Mouse (Mus musculus): Measurements from ENCODE around the gene BC035044. TPM values are rescaled to one million over a fixed set of nuclear protein-coding genes. Genes with fewer than 3 reads are reported as not detected.
"Not testable (repeated sequence)": the region's sequence is repeated elsewhere in the genome, so short reads cannot be mapped to it uniquely, and the experiment has no call there.

The BC035044 gene
- total RNA-seq, 2 experiments from 2014 or later: 0.45 to 1.4 TPM

DNA sequence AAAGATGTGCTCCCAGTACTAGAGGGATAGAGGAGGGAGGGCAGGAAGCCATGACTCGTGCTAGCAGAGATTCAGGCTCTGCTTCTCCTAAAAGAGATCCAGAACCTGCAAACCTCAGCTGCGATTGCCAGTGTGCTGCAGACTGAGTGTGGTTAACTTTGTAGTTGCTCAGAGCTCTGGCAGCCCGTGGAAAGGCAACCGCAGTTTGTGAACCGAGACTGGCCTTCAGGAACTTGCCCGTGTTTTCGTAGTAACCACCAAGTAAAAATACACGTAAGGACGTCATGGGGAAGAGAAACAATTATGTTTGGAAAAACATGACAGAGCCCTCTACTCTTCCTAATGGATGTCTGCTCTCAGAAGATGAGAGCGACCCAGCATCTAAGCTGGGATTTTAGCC, 57.9 kb downstream of the BC035044 start:
- no peak for DNase-seq

DNA sequence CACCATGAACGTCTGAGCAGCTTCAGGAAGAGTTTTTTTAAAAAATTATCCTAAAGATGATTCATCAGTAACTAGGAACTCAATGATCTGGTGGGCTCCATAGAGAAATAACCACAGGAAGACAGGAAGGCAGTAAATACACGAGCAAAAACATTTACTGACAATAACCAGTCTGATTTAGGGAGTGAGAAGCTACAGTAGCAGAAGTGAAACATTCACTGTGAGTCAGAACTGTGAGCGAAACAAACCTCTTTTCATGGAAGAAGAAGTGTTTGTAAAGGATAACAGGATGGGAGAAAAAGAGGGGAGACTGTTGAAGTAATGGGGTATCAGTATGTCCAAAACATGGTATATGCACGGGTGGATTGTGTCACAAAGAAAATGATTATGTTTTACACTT, 61.1 kb downstream of the BC035044 start:
- no peak for DNase-seq

DNA sequence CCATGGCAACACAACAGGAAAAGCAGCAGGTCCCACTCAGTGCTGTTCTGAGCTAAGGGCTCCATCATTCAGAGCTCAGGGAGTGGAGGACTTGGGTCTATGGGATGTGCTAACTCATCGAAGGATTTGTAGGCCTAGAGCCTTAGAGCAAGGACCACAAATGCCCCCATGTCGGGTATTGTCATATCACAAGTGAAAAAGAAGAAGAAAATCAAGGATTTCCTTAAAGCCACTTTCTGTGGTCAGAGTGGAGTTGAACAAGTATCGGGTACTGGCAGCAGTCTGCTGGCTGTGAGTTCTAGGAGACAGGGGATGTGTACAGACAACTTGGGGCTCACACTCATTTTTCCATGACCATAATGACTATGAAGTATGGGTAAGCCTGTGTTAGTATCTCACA, 64.1 kb downstream of the BC035044 start:
- no peak for DNase-seq

DNA sequence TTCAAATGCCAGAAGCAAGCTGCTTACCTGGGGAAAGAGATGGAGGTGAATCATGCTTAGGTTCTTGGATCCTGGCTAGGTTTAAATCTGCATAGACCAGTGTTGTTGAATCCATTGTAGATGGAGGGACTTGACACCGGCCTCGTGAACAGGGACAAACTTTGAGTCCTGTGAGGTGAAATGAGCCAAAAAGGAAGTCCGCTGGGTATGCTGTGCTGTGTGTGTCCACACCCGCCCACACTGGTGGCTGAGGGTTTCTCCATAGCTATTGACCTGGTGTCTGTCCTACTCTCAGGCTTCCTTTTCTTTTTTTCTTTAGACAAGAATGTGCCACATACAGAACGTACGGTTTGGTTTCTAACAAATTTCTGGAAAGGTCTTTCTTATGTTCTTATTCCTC, 64.8 kb downstream of the BC035044 start, which contains the start of the genes Gm44511 and Klrb1b:
Gene Gm44511 (minus strand): TSS at position 184 of the 400 bp plus-strand sequence.
Gene Klrb1b (minus strand): TSS at position 200 of the 400 bp plus-strand sequence.
- DNase-seq: no peak

DNA sequence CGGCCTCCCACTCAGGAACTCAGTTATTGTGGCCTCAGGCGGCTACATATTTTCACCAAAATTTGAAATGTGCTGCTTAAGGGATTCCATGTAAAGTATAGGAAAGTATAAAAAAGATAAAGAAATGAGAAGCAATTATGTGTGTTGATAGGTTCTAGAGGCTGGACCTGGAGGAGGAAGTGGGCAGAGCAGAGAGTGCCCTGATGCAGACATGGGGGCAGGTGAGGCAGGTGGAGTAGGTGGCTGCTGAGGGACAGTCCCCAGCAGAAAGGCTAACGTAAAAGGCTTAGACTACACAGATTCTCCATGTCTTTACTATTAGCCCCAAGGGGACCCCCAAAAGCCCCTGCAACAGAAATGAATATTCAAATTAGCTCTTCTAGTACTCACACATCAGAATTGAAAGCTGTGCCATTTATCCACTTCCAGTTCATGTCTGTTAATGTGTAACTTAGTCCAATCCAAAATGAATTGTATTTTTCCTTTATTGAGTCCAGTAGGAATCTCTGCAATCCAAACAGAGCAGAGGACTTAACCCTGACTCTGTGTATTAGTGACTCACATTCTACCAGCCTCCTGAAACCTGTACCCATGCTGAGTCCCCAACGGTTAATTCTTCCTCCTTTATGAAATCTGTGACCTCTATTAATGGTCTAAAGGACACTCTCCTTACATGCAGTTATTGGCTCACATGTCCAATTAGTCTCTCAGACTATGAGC, 72.7 kb downstream of the BC035044 start:
- no peak for DNase-seq

DNA sequence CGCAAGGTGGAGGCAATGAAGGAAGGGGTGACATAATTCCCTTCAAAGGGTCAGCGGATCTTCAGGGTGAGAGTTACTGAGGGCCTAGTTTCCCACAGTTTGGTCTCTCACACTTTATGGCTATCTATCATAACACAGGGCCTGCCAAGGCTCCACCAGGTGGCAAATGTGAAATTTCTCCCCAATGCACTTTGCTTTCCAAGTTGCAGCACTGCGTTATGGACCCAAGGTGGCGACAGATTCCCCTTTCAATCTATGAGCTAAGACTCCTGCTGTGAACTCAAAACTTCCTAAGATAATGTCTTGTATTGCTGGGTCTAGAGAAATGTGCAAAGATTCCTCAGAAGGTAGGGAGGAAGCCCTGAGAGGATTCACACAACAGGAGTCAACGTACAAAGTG, 82.4 kb downstream of the BC035044 start:
- peak in 1 of 2 experiments; percentile 25 for DNase-seq

DNA sequence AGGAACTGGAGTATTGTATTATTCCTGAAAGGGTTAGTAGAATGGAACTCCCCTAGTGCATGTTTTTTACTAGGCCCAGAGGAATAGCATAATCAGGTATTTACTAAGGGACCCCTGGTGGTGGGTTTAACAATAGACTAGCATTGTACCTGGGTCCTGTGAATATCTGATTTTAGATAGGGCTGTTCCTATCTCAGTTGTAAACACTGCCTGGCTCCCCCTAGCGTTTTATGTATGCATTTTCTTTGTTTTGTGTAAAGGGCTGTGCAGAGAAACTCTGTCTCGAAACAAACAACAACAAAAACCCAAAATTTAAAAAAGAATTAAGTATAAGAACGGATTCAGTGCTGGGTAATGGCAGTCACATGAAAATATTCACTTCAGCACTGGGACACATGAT, 83.9 kb downstream of the BC035044 start:
- DNase-seq: peak in 1 of 2 experiments; percentile 15

DNA sequence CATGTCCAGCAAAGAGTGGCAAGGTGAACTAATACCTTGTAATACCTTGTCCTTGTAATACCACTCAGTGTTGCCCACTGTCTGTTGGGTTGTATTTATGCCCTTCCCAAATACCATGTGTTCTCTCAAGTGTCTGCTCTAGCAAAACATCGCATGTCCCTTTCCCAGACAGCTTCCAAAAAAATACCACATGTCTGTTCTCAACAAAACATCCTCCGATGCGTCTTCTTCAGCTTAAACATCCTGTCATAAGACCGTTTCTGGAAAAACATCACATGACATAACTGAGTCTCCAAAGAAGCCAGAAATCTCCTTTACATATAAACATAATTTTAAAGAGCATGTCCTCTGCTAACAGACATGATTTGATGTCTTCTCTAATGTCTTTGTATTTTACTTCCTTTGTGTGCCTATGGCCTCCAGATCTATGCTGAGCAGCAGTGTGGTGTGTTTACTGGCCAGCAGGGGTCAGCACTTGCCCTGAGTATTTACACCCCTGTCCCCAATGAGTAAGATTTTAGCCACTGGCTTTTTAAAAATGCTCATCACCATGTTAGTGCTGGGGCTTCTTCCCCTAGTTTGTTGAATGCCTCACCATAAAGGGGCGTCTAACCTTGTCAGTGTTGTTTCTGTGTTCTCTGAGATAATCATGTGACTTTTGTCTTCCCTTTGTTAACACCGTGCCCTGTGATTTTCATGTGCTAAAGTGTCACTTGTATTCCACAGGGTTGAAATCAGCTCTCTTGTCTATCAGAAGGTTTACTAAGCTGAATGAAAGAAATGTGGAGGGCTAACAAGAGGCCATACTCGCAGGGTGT, 85.9 kb downstream of the BC035044 start:
- DNase-seq: peak; percentile 70 to 71

DNA sequence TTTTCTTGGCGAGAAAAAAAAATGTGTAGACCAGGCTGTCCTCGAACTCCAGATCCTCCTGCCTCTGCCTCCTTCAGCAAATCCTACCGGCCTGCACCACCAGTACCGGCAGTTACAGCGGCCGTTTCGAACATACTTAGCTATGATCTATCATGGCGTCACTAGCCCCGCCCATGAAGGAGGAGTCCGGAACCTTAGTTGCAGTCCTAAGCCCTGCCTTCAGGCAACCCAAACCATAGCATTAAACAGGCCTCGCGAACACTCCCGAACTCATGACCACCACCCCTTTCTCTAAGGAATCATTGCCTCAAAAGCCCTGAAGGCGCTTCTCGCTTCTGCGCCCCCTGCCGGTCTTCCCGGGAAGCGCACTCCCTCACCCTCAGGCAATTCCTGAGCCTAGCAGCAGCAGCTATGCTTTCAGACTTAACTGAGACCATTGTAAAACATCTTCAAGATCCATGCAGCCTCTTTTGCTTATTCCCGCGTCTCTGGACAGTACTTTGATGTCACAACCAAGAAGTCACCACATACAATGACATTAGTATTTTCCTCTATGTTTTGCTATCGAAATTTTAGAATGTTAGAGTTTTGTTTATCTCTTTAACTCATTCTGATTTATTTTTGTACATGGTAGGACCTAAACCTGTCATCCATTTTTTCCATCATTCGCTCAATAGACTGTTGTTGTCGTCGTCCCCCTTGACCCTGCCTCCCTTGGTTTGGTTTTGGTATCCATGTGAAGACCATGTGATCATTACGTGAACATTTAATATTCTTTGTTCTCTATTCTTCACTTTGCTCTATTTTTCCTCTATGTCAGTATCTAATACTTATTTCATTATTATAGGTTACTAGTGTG, 87.7 kb downstream of the BC035044 start:
- DNase-seq: peak; percentile 96 to 98

DNA sequence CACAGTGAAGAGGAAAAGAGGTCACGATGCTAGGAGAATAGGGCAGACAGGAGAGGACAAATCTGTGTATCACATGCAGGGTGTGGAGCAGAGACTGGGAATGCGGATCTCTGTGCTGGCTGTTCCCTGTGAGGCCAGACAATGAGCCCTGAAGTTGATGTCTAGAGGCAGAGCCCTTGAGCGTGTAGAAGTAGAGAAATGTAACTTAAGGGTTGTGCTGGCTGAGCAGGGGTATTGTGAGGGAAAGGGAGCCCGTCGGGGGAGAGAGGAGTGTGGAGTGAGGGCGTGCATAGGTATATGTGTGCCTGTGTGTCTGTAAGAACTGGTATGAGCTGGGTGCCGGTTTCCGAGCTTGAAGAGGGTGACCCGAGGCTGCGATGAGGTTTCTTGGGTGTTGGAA, 88.4 kb downstream of the BC035044 start:
- DNase-seq: no peak

DNA sequence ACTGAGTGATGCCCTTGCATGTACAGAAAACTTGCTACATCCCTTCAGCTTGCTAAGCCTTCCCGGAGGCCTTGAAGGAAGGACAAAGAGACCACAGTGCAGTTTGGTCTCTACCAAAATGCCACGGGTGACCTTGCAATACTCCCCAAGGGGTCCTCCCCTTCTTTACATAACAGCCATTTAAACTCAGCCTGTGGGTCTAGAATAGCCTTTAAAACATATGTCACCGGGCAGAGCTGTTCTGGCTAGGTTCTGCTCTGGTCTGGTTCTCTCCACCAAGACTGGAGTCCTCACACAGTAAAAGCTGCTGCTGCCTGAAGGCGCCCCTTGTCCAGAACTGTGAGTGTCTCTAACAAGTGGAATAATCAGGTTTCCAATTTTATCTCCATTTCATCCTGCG, 90.2 kb downstream of the BC035044 start:
- DNase-seq: not testable (repeated sequence)

DNA sequence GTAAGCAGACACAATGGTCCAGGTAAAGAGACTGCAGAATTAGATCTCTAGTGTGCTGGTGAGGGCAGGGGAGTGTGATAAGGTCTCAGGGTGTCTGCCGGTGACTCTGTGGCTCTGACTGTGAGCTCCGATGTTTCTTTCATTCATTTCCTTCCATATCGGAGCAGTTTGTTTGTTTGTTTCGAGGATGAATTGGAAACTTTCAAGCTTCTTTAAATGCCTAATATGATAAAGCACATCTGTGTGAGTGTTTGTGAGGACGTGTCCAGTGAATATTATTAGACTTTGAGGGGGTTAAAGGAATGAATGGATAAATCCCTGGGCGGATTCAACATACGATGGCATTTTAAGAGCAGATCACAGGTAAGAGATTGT, 91.0 kb downstream of the BC035044 start:
- DNase-seq: no peak

DNA sequence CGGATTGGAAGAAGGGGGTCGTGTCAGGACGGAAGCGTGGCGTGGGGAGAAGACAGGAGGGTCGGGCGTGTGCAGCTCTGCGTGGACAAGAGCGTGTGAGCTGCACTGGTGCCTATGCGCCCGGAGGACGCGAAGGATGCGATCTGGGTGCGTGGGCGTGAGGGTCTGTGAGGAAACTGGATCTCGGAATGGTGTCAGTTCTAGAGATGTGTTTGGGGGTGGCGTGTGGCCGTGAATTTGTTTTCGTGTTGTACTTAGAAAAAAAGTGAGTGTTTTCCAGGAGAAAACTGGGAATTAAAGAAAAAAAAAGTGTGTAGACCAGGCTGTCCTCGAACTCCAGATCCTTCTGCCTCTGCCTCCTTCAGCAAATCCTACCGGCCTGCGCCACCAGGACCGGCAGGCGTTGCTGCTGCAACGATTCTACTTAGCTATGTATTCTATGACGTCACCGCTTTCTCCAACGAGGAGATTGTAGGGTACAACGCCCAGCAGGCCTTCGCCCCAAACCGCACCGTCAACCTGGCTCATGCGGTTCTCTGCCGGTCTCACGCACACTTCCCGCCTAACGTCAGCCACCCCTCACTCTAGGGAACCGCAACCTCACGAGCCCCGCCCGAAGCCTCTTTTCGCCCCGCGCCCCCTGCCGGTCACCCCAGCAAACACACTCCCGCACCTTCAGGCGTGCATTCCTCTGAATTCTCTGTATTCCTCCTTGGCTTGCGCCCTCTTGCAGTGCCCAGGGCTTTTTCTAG, 91.6 kb downstream of the BC035044 start:
- peak; percentile 89 to 93 for DNase-seq

Small RNAs within 50 kb of the gene (microRNA-seq; reads per million reads assigned to microRNA genes)
- gene Gm27336: 0 reads per million in 2 experiments

Other genes with a start within 250 kb of the BC035044 start
- under 1 TPM; 0.40 to 0.98 TPM for gene Clec2h, start 228.7 kb downstream of the BC035044 start, total RNA-seq (2021)
- not detected for gene Klrb1, start 168.1 kb downstream of the BC035044 start, total RNA-seq (2021)
- gene Klrb1c, start 101.9 kb downstream of the BC035044 start, total RNA-seq (2021): not detected
- gene Gm44511, start 64.8 kb downstream of the BC035044 start, total RNA-seq (2021): not detected
- gene Klrb1b, start 64.8 kb downstream of the BC035044 start, total RNA-seq (2021): under 1 TPM; 0.21 to 0.45 TPM
- gene Clec2i, start 3.5 kb downstream of the BC035044 start, total RNA-seq (2021): under 1 TPM in 1 of 2 experiments, not detected in 1; 0.62 TPM
- gene Clec2g, start 43.3 kb upstream of the BC035044 start, total RNA-seq (2021): 1 to 10 TPM; 2.2 to 3.1 TPM
- not detected for gene Klrb1f, start 154.8 kb upstream of the BC035044 start, total RNA-seq (2021)
- not detected for gene Clec2e, start 209.8 kb upstream of the BC035044 start, total RNA-seq (2021)

All from heart, adult 18-20 months (tissue).